Mouse (Mus musculus): ENCODE data around the gene Sbds. TPM values are rescaled to one million over a fixed set of nuclear protein-coding genes. Genes with fewer than 3 reads are reported as not detected.

The Sbds gene
- polyA plus RNA-seq, 1 experiment from 2014 or later, result 69.4 TPM

DNA sequence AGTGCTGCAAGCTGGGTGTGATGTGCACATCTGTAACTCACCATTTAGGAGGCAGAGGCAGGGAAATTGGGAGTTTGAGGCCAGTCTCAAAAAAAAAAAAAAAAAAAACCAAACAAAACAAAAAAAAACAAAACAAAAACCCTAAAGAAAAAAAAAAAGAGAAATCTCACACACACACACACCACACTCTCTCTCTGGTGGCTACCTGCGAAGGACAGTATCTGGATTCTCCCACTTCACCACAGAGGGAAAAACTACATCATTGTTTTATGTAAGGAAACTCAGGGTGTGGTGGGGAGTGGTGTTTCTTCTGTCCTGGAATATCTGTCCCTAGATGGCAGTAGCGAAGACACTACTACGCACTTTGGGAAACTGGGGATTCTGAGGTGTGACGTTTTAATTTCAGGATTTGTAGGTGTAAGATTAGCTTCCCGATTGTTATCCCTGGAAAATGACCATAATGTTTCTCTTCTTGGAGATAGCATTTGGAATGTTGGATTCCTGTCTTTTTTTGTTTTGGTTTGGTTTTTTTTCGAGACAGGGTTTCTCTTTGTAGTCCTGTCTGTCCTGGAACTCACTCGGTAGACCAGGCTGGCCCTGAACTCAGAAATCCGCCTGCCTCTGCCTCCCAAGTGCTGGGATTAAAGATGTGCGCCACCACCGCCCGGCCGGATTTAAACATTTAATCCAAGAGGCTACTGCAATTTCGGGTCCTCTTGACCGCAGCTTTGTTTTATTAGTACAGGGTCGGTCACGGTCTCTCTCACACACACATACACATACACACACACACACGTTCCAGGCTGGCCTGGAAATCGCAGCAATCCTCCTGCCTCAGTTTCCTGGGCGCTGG, 940 bp downstream of the Sbds start:
- Histone ChIP-seq H3K36me3 (peaks cover 29% of the 10 kb centered on the region), H3K9ac (peak overlapping the region; percentile 32), H3K9me3 (no peaks in the 10 kb centered on the region), H3K4me3 (replicated peaks) (peak overlapping the region; percentile 57), H3K27ac (peak overlapping the region; percentile 70), H3K27me3 (replicated peaks) (no peaks in the 10 kb centered on the region), H3K4me2 (peak overlapping the region; percentile 62), H3K4me1 (peaks cover 16% of the 10 kb centered on the region; the same call in 1 of the 2 replicates)
- ATAC-seq (ENCODE audit: insufficient read depth, low FRiP score, low read depth), result no peak
- WGBS, result 11% methylated on average over 19 of the region's 19 CpGs

DNA sequence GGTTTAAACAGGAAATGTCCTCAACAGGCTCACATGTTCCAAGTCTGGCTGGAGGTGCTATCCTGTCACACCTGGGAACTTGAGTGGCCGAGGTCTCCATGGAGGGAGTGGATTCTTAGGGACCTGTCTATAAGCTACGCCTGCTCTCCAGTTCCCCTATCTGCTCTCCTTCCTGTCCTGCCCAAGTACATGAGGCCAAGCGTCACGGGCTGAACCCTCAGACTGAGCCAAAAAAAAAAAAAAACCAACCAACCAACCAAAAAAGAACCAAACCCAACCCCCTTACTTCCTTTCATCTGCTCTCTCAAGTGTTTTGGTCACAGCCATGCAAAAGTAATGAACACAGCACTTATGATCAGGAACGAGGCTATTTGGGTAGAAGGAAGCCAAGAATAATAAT, 7.5 kb downstream of the Sbds start:
- ATAC-seq (ENCODE audit: insufficient read depth, low FRiP score, low read depth), result no peak
- Histone ChIP-seq H3K4me2 (no peak overlapping the region), H3K27ac (no peak overlapping the region), H3K36me3 (peaks cover 77% of the 10 kb centered on the region), H3K9me3 (no peaks in the 10 kb centered on the region), H3K27me3 (replicated peaks) (no peaks in the 10 kb centered on the region), H3K4me3 (replicated peaks) (no peak overlapping the region), H3K9ac (no peak overlapping the region), H3K4me1 (no peaks in the 10 kb centered on the region)
- 68% methylated on average over 5 of the region's 5 CpGs for WGBS

DNA sequence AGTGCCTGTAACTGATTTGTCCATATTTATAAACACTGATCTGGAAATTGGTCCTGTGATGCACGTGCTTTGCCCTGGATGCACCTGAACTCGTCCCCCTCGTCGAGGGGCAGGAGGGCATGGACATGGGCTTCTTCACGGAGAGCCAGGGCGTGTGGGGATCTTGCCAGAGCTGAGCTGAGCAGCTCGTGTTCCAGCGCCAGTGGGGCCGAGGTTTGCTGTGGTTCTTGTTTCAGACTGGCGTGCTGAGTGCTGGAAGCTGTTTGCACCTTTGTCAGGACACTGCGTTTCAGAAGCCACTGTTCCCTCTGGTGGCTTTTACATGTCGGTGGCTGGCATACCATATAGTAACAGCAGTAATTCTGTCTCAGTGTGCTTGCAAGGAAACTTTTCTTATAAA, 13.9 kb downstream of the Sbds start:
- no peak for ATAC-seq (ENCODE audit: insufficient read depth, low FRiP score, low read depth)
- H3K9ac ChIP-seq, result no peak overlapping the region
- WGBS, result 91% methylated on average over 12 of the region's 12 CpGs
- H3K9me3 ChIP-seq, result no peaks in the 10 kb centered on the region
- H3K36me3 ChIP-seq, result peaks cover 73% of the 10 kb centered on the region
- H3K4me2 ChIP-seq, result no peak overlapping the region
- no peak overlapping the region for H3K4me3 ChIP-seq (replicated peaks)
- no peaks in the 10 kb centered on the region for H3K4me1 ChIP-seq
- no peaks in the 10 kb centered on the region for H3K27me3 ChIP-seq (replicated peaks)
- no peak overlapping the region for H3K27ac ChIP-seq

DNA sequence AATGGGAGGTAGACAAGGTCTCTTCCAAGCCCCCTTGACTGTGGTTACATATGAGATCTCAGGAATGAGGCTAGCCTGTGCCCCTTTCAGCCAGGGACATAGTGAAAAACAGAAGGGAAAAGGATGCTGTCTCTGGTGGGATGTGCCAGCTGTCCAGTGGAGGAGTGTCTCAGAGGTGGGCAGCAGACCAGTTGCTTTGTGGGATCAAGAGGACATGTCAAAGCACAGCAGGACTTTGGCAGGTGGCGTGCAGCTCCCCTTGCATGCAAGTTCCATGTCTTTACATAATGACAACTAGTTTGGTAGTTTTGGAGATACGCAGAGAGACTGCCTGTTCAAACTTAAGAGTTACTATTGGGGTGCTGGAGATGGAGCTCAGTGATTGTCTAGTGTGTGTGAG, 15.5 kb downstream of the Sbds start:
- Histone ChIP-seq H3K4me3 (replicated peaks) (no peak overlapping the region), H3K4me2 (no peak overlapping the region), H3K9me3 (no peaks in the 10 kb centered on the region), H3K9ac (no peak overlapping the region), H3K27me3 (replicated peaks) (no peaks in the 10 kb centered on the region), H3K4me1 (no peaks in the 10 kb centered on the region), H3K27ac (no peak overlapping the region), H3K36me3 (peaks cover 70% of the 10 kb centered on the region)
- no peak for ATAC-seq (ENCODE audit: insufficient read depth, low FRiP score, low read depth)
- 94% methylated on average over 2 of the region's 2 CpGs for WGBS

DNA sequence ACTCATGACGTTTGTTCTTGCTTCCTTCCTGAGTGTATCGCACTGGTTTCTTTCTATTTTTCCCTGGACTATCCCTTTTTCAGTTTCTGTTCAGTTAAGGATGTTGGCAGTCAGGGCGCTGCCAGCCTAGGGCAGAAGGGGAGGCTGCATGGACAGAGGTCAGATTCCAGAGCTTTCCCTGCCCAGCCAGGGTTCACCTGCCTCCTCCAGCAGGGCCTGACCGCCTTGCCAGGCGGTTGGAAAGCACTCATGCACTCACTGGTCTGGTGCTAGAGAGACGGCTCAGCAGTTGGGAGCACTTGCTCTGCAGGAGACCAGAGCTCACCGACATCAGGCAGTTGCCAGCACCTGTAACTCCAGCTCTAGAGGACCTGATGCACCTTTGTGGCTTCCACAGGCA, 16.1 kb downstream of the Sbds start:
- no peak overlapping the region for H3K9ac ChIP-seq
- no peaks in the 10 kb centered on the region for H3K4me1 ChIP-seq
- H3K27me3 ChIP-seq (replicated peaks), result no peaks in the 10 kb centered on the region
- 89% methylated on average over 7 of the region's 7 CpGs for WGBS
- H3K36me3 ChIP-seq, result peaks cover 69% of the 10 kb centered on the region
- no peak overlapping the region for H3K4me2 ChIP-seq
- no peak overlapping the region for H3K4me3 ChIP-seq (replicated peaks)
- H3K9me3 ChIP-seq, result no peaks in the 10 kb centered on the region
- ATAC-seq (ENCODE audit: insufficient read depth, low FRiP score, low read depth), result no peak
- no peak overlapping the region for H3K27ac ChIP-seq

DNA sequence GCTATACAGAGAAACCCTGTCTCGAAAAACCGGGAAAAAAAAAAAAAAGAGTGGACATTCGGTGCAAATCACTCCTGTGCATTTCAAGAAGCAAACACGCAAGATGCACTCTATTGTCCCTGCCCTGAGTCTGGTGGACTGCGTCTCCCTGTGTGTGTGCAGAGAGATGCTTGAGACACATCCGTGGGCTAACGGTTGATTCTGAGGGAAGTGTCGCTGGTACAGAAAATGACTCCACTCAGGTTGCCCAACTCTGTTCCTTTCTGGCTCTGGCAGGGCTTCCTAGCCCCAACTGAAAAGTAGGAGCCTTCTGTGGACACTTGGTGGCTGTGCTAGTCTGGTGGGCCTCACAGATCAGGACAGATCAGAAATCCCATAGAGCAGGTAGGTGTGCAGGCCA, 19.0 kb downstream of the Sbds start:
- Histone ChIP-seq H3K4me2 (no peak overlapping the region), H3K27ac (no peak overlapping the region), H3K4me1 (no peaks in the 10 kb centered on the region), H3K4me3 (replicated peaks) (no peak overlapping the region), H3K36me3 (peaks cover 78% of the 10 kb centered on the region), H3K9ac (no peak overlapping the region), H3K27me3 (replicated peaks) (no peaks in the 10 kb centered on the region), H3K9me3 (no peaks in the 10 kb centered on the region)
- ATAC-seq (ENCODE audit: insufficient read depth, low FRiP score, low read depth), result no peak
- 94% methylated on average over 8 of the region's 8 CpGs for WGBS

DNA sequence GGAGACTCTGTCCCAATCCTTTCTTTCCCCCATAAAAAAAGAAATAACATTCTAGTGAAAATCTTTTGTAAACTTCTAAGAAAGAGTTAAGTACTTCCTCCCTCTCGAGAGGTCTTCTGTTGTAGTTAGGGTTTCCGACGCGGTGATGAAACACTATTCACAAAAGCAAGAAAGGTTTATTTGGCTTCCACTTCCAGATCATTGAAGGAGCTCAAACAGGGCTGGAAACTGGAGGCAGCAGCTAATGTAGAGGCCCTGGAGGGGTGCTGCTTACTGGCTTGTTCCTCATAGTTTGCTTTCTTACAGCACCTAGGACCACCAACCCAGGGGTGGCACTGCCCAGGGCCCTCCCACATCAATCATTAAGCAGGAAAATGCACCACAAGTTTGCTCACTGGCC, 27.2 kb downstream of the Sbds start:
- Histone ChIP-seq H3K4me1 (peaks cover 11% of the 10 kb centered on the region), H3K9ac (no peak overlapping the region), H3K4me2 (no peak overlapping the region), H3K4me3 (replicated peaks) (no peak overlapping the region), H3K27ac (no peak overlapping the region), H3K36me3 (peaks cover 31% of the 10 kb centered on the region), H3K9me3 (no peaks in the 10 kb centered on the region), H3K27me3 (replicated peaks) (no peaks in the 10 kb centered on the region)
- ATAC-seq (ENCODE audit: insufficient read depth, low FRiP score, low read depth), result no peak
- 43% methylated on average over 4 of the region's 4 CpGs for WGBS

DNA sequence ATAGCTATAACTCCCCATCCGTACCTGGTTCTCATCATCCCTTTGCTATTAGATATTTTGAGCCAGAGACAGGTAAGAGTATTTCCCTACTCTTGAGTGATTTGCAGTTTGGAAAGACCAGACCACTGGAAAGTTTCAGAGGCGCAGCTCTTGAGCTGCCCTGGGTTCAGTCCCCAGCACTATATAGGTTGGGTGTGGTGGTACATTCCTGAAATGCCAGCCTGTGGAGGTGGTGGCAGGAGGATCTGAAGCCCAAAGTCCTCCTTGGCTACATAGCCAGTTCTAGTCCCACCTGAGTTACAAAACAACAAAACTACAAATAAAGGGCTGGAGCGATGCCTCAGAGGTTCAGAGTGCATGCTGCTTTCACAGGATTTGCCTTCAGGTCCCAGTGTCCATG, 28.5 kb downstream of the Sbds start:
- Histone ChIP-seq H3K27me3 (replicated peaks) (no peaks in the 10 kb centered on the region), H3K9ac (no peak overlapping the region), H3K4me1 (peaks cover 11% of the 10 kb centered on the region), H3K36me3 (peaks cover 18% of the 10 kb centered on the region), H3K4me2 (no peak overlapping the region), H3K4me3 (replicated peaks) (no peak overlapping the region), H3K27ac (no peak overlapping the region), H3K9me3 (no peaks in the 10 kb centered on the region)
- WGBS, result 89% methylated on average over 3 of the region's 3 CpGs
- no peak for ATAC-seq (ENCODE audit: insufficient read depth, low FRiP score, low read depth)

DNA sequence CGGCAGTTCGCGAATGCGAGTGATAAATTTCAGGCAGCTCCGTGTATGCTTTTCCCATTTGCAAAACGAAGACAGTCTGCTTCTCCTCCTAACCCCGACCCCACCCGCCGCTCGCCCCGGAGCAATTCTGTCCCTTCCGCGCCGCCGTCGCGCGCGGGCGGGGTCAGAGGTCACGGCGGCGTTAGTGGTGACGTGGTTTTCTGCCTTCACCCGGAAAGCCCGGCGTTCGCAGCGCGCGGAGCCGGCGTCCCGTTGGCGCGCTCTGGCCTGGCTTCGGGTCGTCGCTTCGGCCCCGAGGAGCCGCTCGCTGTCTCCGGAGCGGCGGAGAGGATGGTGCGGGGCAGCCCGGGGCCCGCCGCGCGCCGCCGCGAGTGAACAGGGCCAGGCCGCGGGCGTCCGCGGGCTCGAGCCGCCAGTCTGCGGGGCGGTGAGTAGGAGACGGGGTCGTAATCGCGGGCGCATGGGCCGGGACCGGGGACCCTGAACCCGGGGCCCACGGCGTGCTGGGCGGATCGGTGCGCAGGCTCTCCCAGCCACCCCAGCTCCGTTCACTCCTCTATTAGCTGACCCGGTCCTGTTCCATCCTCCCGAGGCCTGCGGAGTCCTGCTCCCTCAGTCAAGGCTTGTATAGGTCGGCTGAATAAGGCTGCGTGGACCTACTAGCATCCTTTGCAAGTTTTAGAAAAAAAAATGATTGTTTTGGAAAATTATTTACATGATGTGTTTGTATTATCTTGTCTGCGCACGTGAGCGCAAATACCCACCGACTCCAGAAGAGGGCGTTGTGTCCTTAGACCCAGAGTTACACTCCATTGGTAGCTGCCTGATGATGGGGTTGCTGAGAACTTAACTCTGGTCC, 33.0 kb downstream of the Sbds start:
- peak overlapping the region; percentile 65 for H3K4me2 ChIP-seq
- ATAC-seq (ENCODE audit: insufficient read depth, low FRiP score, low read depth), result peak; percentile 85
- under 1% methylated on average over 88 of the region's 88 CpGs for WGBS

DNA sequence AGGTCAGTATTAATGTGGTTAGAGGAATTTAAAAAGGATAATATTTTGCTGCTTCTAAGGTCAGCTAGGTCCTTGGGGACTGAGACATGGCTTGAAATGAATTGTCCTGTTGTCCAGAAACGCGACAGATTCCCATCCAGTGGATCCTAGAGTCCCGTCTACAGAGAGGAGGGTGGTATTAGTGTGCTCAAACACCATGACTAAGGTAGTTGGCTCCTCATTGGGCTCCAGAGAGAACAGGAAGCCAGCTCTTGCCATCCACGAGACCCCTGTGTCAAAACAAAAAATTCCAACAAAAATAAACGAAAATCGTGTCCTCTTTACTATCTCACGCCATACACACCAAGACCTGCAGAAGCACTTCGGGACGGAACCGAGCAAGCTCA, 33.6 kb downstream of the Sbds start:
- peak overlapping the region; percentile 65 for H3K4me2 ChIP-seq
- H3K27me3 ChIP-seq (replicated peaks), result no peaks in the 10 kb centered on the region
- peak overlapping the region; percentile 99; the same call in 1 of the 2 replicates for H3K9ac ChIP-seq
- peak overlapping the region; percentile 100 for H3K4me3 ChIP-seq (replicated peaks)
- peaks cover 8% of the 10 kb centered on the region for H3K4me1 ChIP-seq
- H3K36me3 ChIP-seq, result no peaks in the 10 kb centered on the region
- peak; percentile 58 for ATAC-seq (ENCODE audit: insufficient read depth, low FRiP score, low read depth)
- H3K9me3 ChIP-seq, result no peaks in the 10 kb centered on the region
- H3K27ac ChIP-seq, result peak overlapping the region; percentile 55; the same call in 1 of the 2 replicates
- WGBS, result under 1% methylated on average over 10 of the region's 10 CpGs

More for the DNA sequence above, 33.0 kb downstream of the Sbds start:
- peak overlapping the region; percentile 83 for H3K27ac ChIP-seq
- no peaks in the 10 kb centered on the region for H3K36me3 ChIP-seq
- H3K4me1 ChIP-seq, result peaks cover 11% of the 10 kb centered on the region
- no peaks in the 10 kb centered on the region for H3K9me3 ChIP-seq
- no peaks in the 10 kb centered on the region for H3K27me3 ChIP-seq (replicated peaks)
- peak overlapping the region; percentile 100 for H3K4me3 ChIP-seq (replicated peaks)
- H3K9ac ChIP-seq, result peak overlapping the region; percentile 99

DNA sequence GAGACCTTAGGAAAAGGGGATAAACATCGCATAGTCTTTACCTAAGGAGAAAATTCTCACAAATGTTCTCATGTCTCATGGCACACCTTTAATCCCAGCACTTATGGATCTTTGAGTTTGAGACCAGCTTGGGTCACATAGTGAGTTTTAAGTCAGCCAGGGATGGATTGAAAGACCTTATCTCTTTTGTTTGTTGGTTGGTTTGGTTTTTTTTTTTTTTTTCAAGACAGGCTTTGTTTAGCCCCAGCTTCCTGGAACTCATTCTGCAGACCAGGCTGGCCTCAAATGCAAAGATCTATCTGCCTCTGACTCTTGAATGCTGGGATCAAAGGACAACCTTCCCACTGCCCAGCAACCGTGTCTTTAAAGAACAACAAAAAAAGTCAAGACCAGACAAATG, 34.0 kb downstream of the Sbds start:
- no peaks in the 10 kb centered on the region for H3K36me3 ChIP-seq
- no peaks in the 10 kb centered on the region for H3K9me3 ChIP-seq
- no peaks in the 10 kb centered on the region for H3K27me3 ChIP-seq (replicated peaks)
- WGBS, result 42% methylated on average over 2 of the region's 2 CpGs
- ATAC-seq (ENCODE audit: insufficient read depth, low FRiP score, low read depth), result no peak
- H3K4me1 ChIP-seq, result peaks cover 8% of the 10 kb centered on the region
- no peak overlapping the region for H3K27ac ChIP-seq
- H3K4me2 ChIP-seq, result peak overlapping the region; percentile 65
- H3K4me3 ChIP-seq (replicated peaks), result peak overlapping the region; percentile 100
- H3K9ac ChIP-seq, result peak overlapping the region; percentile 99; the same call in 1 of the 2 replicates

DNA sequence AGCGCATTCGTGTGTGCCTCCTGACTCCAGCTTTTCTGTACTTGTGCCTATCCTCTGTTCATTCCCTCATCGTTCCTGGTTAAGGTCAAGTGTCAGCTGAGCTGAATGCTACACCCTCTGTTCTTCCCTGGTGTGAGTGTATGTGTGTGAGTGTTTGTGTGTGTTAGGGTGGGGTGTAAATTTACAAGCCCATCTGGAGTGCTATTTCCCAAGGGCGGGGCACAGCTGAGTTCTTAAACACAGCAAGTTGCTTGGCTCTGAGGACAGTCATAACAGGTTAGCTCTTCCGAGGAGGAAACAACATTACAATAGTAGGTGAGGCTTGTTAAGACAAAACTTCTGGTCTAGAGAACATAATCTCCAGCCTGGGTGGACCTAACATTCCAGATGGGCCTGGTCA, 37.0 kb downstream of the Sbds start:
- Histone ChIP-seq H3K36me3 (0 out of 2 replicates have a peak, but pooled peaks cover 4% of the 10 kb centered on the region), H3K4me1 (peaks cover 3% of the 10 kb centered on the region), H3K27me3 (replicated peaks) (no peaks in the 10 kb centered on the region), H3K4me2 (no peak overlapping the region), H3K4me3 (replicated peaks) (no peak overlapping the region), H3K9me3 (no peaks in the 10 kb centered on the region), H3K9ac (no peak overlapping the region), H3K27ac (no peak overlapping the region)
- no peak for ATAC-seq (ENCODE audit: insufficient read depth, low FRiP score, low read depth)
- 88% methylated on average over 5 of the region's 5 CpGs for WGBS

Measured in stomach, embryonic 15.5 days (tissue).